Comparison of ENCODE assay signal across 8 mouse cellular contexts in the genomic region with DNA sequence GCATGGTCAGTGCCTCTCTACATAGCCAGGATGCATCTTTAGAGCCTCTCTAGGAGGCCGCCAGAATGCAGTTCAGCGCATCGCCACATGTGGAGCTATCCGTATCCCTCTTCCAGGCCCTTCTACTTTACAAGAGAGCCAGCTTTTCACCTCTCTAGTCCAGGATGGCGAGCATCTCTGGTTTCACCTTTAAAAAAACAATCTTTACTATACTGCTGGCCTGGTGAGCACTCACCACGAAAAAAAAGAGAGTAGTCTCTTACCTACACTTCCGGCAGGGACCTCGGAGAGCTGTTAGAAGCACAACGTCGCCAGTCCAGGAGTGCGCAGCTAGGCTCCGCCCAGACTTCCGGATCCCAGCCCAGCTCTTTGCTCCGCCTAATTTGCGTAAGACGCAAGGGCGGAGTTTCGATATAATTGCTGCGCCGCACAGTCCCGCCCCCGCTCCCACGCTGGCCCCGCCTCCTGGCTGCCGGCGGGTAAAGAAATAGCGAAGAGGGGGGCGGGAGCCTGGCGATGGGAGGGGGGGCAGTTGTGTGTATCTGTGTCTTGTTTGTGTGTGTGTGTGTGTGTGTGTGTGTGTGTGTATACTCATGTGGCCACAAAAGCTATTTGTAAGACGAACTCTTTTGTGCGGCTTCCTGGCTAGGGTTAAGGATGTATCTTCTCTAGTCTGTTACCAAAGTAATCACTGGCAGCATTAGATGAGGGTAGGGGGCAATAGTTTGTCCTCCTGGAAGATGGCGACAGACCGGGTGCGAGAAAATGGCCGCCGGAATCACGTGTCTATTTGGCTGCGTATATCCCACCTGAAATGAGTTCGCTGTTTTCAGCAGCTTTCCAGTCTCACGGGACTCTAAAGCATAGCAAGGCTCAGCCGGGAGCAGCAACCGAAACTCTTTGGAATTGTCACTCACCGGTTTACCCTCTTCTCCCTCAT. TPM values are rescaled to one million over a fixed set of nuclear protein-coding genes. Genes with fewer than 3 reads are reported as not detected.
DNase-seq lines count a peak whose midpoint lies in the region; ATAC-seq and TF ChIP-seq lines count a peak whose summit lies in the region.

A gene (minus strand): TSS at position 385 of the 940 bp plus-strand sequence.

- peak within 1 kb of the TSS; percentile 61 for H3K4me2 ChIP-seq in embryonic facial prominence, embryonic 14.5 days (ENCODE audit: low read depth, low read length)
- H3K4me2 ChIP-seq in limb, embryonic 13.5 days (replicated peaks), result peak within 1 kb of the TSS; percentile 63
- peak within 1 kb of the TSS; percentile 59 for H3K4me2 ChIP-seq in midbrain, embryonic 16.5 days (ENCODE audit: low read length)

- peak; percentile 98 for ATAC-seq in embryonic facial prominence, embryonic 14.5 days (ENCODE audit: low read depth)
- peak; percentile 97 for ATAC-seq in limb, embryonic 13.5 days (ENCODE audit: low FRiP score, low read depth)
- peak; percentile 97 for ATAC-seq in midbrain, embryonic 16.5 days

- DNase-seq in 3T3-L1 (ENCODE audit: low read depth, low spot score), result peak; percentile 92
- DNase-seq in adrenal gland, postnatal 4 days (ENCODE audit: low spot score in 2 of 2), result peak; percentile 48 to 65
- peak; percentile 96 for DNase-seq in embryonic facial prominence, embryonic 14.5 days (ENCODE audit: low spot score)
- DNase-seq in heart, adult 2 months, result peak; percentile 90 to 92
- peak; percentile 89 to 90 for DNase-seq in kidney, adult 8-10 months
- DNase-seq in spleen, postnatal 10 days (ENCODE audit: low spot score in 2 of 2), result peak; percentile 74 to 91

- TF ChIP-seq POLR2A in heart, adult 2 months (IDR thresholded peaks at IDR 0.05; ENCODE audit: insufficient read depth, low read depth, low read length), result peak; percentile 85

- peak within 1 kb of the TSS; percentile 46 for H3K4me3 ChIP-seq in embryonic facial prominence, embryonic 14.5 days (ENCODE audit: low read depth, low read length)
- H3K4me3 ChIP-seq in heart, adult 2 months, result peak within 1 kb of the TSS; percentile 60
- H3K4me3 ChIP-seq in limb, embryonic 13.5 days, result peak within 1 kb of the TSS; percentile 49
- H3K4me3 ChIP-seq in midbrain, embryonic 16.5 days (ENCODE audit: low read depth, low read length), result peak within 1 kb of the TSS; percentile 48

- 18% methylated on average over 39 of the region's 43 CpGs for WGBS in embryonic facial prominence, embryonic 14.5 days
- 20% methylated on average over 43 of the region's 43 CpGs for WGBS in heart, adult 2 months
- 17% methylated on average over 43 of the region's 43 CpGs for WGBS in limb, embryonic 13.5 days
- 21% methylated on average over 41 of the region's 43 CpGs for WGBS in midbrain, embryonic 16.5 days

- TF ChIP-seq EP300 in heart, adult 2 months (IDR thresholded peaks at IDR 0.05; ENCODE audit: insufficient read depth, low read depth, low read length), result no peak

- peak; percentile 89 for TF ChIP-seq CTCF in heart, adult 2 months (IDR thresholded peaks at IDR 0.05)

- H3K36me3 ChIP-seq in embryonic facial prominence, embryonic 14.5 days (ENCODE audit: control insufficient read depth, insufficient read depth, low read length), result 0 out of 2 replicates have a peak, but pooled peaks cover 12% of the 10 kb centered on the region
- H3K36me3 ChIP-seq in heart, adult 2 months (ENCODE audit: control insufficient read depth, insufficient read depth, low read length), result no peaks in the 10 kb centered on the region
- H3K36me3 ChIP-seq in limb, embryonic 13.5 days, result peaks cover 5% of the 10 kb centered on the region; the same call in 1 of the 2 replicates
- H3K36me3 ChIP-seq in midbrain, embryonic 16.5 days (ENCODE audit: control insufficient read depth, insufficient read depth, low read length), result no peaks in the 10 kb centered on the region

- H3K27me3 ChIP-seq in embryonic facial prominence, embryonic 14.5 days (replicated peaks; ENCODE audit: control insufficient read depth, insufficient read depth, low read length), result no peaks in the 10 kb centered on the region
- H3K27me3 ChIP-seq in heart, adult 2 months (ENCODE audit: control insufficient read depth, insufficient read depth, low read length), result no peaks in the 10 kb centered on the region
- H3K27me3 ChIP-seq in limb, embryonic 13.5 days, result peaks cover 3% of the 10 kb centered on the region; the same call in 1 of the 2 replicates
- no peaks in the 10 kb centered on the region for H3K27me3 ChIP-seq in midbrain, embryonic 16.5 days (ENCODE audit: control insufficient read depth, insufficient read depth, low read depth, low read length)

- intact Hi-C loops in heart, adult 2 months (cut with DNase I), result loop anchor here (5.0 kb wide), 3 partner anchors 35 to 80 kb away; a partner anchor contains a TSS

- no peaks in the 10 kb centered on the region for H3K9me3 ChIP-seq in embryonic facial prominence, embryonic 14.5 days (ENCODE audit: control insufficient read depth, low read length)
- no peaks in the 10 kb centered on the region for H3K9me3 ChIP-seq in limb, embryonic 13.5 days
- H3K9me3 ChIP-seq in midbrain, embryonic 16.5 days (replicated peaks; ENCODE audit: control insufficient read depth, low read length, poor library complexity, severe bottlenecking), result no peaks in the 10 kb centered on the region

- H3K27ac ChIP-seq in embryonic facial prominence, embryonic 14.5 days (replicated peaks; ENCODE audit: low read depth, low read length), result peak within 1 kb of the TSS; percentile 77
- peak within 1 kb of the TSS; percentile 72 for H3K27ac ChIP-seq in heart, adult 2 months
- H3K27ac ChIP-seq in limb, embryonic 13.5 days, result peak within 1 kb of the TSS; percentile 77
- H3K27ac ChIP-seq in midbrain, embryonic 16.5 days (ENCODE audit: low read length), result peak within 1 kb of the TSS; percentile 89

- no peaks in the 10 kb centered on the region for H3K79me2 ChIP-seq in heart, adult 2 months (replicated peaks; ENCODE audit: control insufficient read depth, insufficient read depth, low read length)

- H3K4me1 ChIP-seq in embryonic facial prominence, embryonic 14.5 days (ENCODE audit: control insufficient read depth, insufficient read depth, low read length), result 0 out of 2 replicates have a peak, but pooled peaks cover 4% of the 10 kb centered on the region
- H3K4me1 ChIP-seq in heart, adult 2 months (ENCODE audit: control insufficient read depth, insufficient read depth, low read length), result no peaks in the 10 kb centered on the region
- no peaks in the 10 kb centered on the region for H3K4me1 ChIP-seq in limb, embryonic 13.5 days
- 0 out of 2 replicates have a peak, but pooled peaks cover 4% of the 10 kb centered on the region for H3K4me1 ChIP-seq in midbrain, embryonic 16.5 days (ENCODE audit: control insufficient read depth, insufficient read depth, low read length)

- H3K9ac ChIP-seq in embryonic facial prominence, embryonic 14.5 days (ENCODE audit: low read depth, low read length), result peak within 1 kb of the TSS; percentile 60
- peak within 1 kb of the TSS; percentile 75 for H3K9ac ChIP-seq in heart, adult 2 months (ENCODE audit: low read depth, low read length)
- peak within 1 kb of the TSS; percentile 48 for H3K9ac ChIP-seq in limb, embryonic 13.5 days
- peak within 1 kb of the TSS; percentile 52 for H3K9ac ChIP-seq in midbrain, embryonic 16.5 days (ENCODE audit: low read depth, low read length)

RNA-seq across cellular contexts. Expression of the gene that starts here (rescaled TPM):
- 10 to 100 TPM; 62.4 to 75.3 TPM for total RNA-seq in adrenal gland, postnatal 4 days (2021)
- 24.0 and 24.7 TPM in 2 replicates for polyA plus RNA-seq in embryonic facial prominence, embryonic 14.5 days (2014; fragmentation: Nextera tagmentation; extraction: Ambion mirVana)
- 10 to 100 TPM; 36.8 to 38.9 TPM for total RNA-seq in heart, adult 2 months (2021)
- polyA plus RNA-seq in heart, adult 2 months (2012; rRNA removed), result 10.8 and 17.1 TPM in 2 replicates
- 26.4 and 26.5 TPM in 2 replicates for polyA plus RNA-seq in limb, embryonic 13.5 days (2015; fragmentation: Nextera tagmentation; extraction: Ambion mirVana)
- 94.7 and 95.9 TPM in 2 replicates for polyA plus RNA-seq in midbrain, embryonic 16.5 days (2015; fragmentation: Nextera tagmentation; extraction: Ambion mirVana)

Comparison
In these comparisons a context has a peak if more than half of its experiments do, and no peak if none do; other contexts are left out.
1. Peak in every context shown above with its lines: DNase-seq, ATAC-seq, H3K4me3 ChIP-seq and H3K27ac ChIP-seq.